Mouse (Mus musculus) neural tube, embryonic 12.5 days (tissue): Measurements from ENCODE around the gene Tmem119. TPM values are rescaled to one million over a fixed set of nuclear protein-coding genes. Genes with fewer than 3 reads are reported as not detected.
"Not testable (repeated sequence)": the region's sequence is repeated elsewhere in the genome, so short reads cannot be mapped to it uniquely, and the experiment has no call there.

Experiments used
- ATAC-seq: fragments of 200-750 bp; cut with Nextera tagmentation; 2 replicates; pipeline ENCODE4 v1.8.0; 2017; ENCODE audit warnings: low read depth, mild to moderate bottlenecking, moderate TSS enrichment, moderate library complexity; ENCODE audit not compliant: low FRiP score
- H3K27ac ChIP-seq: fragments of 300-500 bp; sonication (generic); 2 replicates; pipeline ENCODE4 v1.5.1; 2016
- H3K27me3 ChIP-seq: fragments of 300-500 bp; sonication (generic); replicated peaks from 2 replicates; pipeline ENCODE4 v1.6.1; 2016; ENCODE audit warnings: mild to moderate bottlenecking
- H3K36me3 ChIP-seq: fragments of 300-500 bp; sonication (generic); 2 replicates; pipeline ENCODE4 v1.6.1; 2016; ENCODE audit warnings: mild to moderate bottlenecking
- H3K4me1 ChIP-seq: fragments of 300-500 bp; sonication (generic); 2 replicates; pipeline ENCODE4 v1.6.1; 2016
- H3K4me2 ChIP-seq: fragments of 300-500 bp; sonication (generic); replicated peaks from 2 replicates; pipeline ENCODE4 v1.6.1; 2016; ENCODE audit warnings: mild to moderate bottlenecking
- H3K4me3 ChIP-seq: fragments of 300-500 bp; sonication (generic); 2 replicates; pipeline ENCODE4 v1.5.1; 2016
- H3K9ac ChIP-seq: fragments of 300-500 bp; sonication (generic); 2 replicates; pipeline ENCODE4 v1.6.1; 2016; ENCODE audit warnings: mild to moderate bottlenecking
- H3K9me3 ChIP-seq: fragments of 300-500 bp; sonication (generic); 2 replicates; pipeline ENCODE4 v1.6.1; 2016; ENCODE audit warnings: mild to moderate bottlenecking
- WGBS: fragments of 180-500 bp; shearing (Covaris S2); methylation state at CpG from one replicate; pipeline ENCODE4 v1.1.7; 2016; 5-methylcytosine and 5-hydroxymethylcytosine counted together
- polyA plus RNA-seq: library from polyadenylated mRNA; unstranded; fragments of >200 nt; fragmentation: Nextera tagmentation; extraction: Ambion mirVana; gene quantifications from 2 replicates; pipeline ENCODE4 v1.2.1, GENCODE M21; 2016

Tmem119 gene
- polyA plus RNA-seq, 1 experiment from 2014 or later = 39.3 TPM

DNA sequence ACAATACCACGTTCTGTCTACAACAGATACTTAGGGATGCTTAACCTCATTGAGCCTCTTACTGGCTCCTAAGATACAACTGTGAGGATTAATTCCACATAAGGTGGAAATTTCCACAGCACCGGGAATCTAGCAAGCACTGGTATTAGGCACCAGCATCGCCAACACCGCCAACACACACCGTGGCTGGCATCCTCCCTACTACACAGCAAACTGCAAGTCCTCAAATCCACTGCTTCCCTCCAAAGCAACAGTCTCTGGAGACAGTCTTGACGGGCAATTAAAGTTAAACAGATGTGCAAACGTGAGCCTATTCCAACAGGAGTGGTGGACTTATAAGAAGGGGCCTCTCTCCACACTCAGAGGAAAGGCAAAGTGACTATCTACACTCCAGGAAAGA, 19.1 kb downstream of the Tmem119 start:
- Histone ChIP-seq H3K4me1 (0 out of 2 replicates have a peak, but pooled peaks cover 6% of the 10 kb centered on the region), H3K4me3 (no peak overlapping the region), H3K9ac (no peak overlapping the region), H3K27me3 (no peaks in the 10 kb centered on the region), H3K4me2 (no peak overlapping the region), H3K36me3 (peaks cover 14% of the 10 kb centered on the region), H3K27ac (no peak overlapping the region), H3K9me3 (no peaks in the 10 kb centered on the region)
- no peak for ATAC-seq
- WGBS = 79% methylated on average over 7 of the region's 7 CpGs

DNA sequence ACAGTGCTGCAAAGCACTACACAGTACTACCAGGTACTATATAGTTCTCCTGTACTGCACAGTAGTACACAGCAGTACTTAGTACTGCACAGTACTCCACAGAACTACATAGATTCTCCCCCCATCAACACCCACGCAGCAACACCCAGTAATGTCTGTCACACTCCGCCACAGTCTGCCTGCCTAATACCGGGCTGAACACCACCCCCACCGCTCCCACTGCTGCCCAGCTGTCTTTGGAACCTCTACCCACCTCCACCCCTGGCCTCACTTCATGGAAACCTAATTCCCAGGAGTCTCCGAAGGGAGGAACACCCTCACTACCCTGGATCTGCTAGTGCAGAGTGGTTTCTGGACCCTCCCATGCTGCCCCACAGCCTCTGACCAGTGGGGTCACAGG, 19.6 kb downstream of the Tmem119 start:
- no peak for ATAC-seq
- no peak overlapping the region for H3K4me3 ChIP-seq
- H3K27me3 ChIP-seq = no peaks in the 10 kb centered on the region
- peaks cover 19% of the 10 kb centered on the region for H3K36me3 ChIP-seq
- 0 out of 2 replicates have a peak, but pooled peaks cover 6% of the 10 kb centered on the region for H3K4me1 ChIP-seq
- H3K4me2 ChIP-seq = no peak overlapping the region
- H3K9ac ChIP-seq = no peak overlapping the region
- H3K9me3 ChIP-seq = no peaks in the 10 kb centered on the region
- no peak overlapping the region for H3K27ac ChIP-seq
- WGBS = 88% methylated on average over 5 of the region's 5 CpGs

DNA sequence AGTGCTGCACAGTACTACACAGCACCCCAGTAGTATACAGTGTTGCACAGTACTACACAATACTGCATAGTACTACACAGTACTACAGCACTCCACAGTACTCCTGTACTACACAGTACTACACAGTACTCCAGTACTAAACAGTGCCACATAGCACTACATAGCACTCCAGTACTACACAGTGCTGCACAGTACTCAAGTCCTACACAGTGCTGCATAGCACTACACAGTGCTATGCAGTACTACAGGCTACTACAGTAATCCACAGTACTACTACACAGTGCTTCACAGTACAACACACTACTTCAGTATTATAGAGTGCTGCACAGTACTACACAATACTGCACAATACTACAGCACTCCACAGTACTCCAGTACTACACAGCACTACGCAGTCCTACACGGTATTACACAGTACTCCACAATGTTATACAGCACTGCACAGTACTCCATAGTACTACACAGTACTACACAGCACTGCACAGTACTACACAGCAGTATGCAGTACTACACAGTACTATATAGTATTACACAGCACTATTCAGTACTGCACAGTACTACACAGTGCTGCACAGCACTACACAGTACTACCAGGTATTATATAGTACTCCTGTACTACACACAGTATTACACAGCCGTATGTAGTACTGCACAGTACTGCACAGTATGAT, 20.1 kb downstream of the Tmem119 start:
- 0 out of 2 replicates have a peak, but pooled peaks cover 6% of the 10 kb centered on the region for H3K4me1 ChIP-seq
- H3K9me3 ChIP-seq = no peaks in the 10 kb centered on the region
- no peak for ATAC-seq
- H3K27me3 ChIP-seq = no peaks in the 10 kb centered on the region
- no peak overlapping the region for H3K4me3 ChIP-seq
- no peak overlapping the region for H3K27ac ChIP-seq
- WGBS = 98% methylated on average over 3 of the region's 3 CpGs
- peaks cover 23% of the 10 kb centered on the region for H3K36me3 ChIP-seq
- H3K9ac ChIP-seq = no peak overlapping the region
- H3K4me2 ChIP-seq = no peak overlapping the region

DNA sequence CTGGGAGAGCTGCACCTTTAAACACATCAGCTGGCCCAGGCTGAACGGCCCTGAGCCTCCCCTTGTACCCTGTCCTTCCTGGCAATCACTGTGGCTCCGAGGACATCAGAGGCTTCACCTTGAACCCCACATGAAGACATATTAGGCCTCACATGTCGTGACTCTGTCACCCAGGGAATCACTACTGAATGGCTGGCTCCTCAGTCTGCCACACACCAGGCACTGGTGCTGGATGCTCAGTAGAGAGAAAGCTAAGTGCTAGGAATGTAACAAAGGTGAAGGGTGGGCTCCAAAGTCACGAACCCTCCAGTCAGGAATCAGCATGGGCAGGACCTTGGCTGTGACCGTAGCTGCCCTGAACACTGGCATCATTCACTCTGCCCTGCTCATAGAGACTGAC, 20.7 kb downstream of the Tmem119 start:
- Histone ChIP-seq H3K27ac (no peak overlapping the region), H3K4me1 (0 out of 2 replicates have a peak, but pooled peaks cover 6% of the 10 kb centered on the region), H3K9me3 (no peaks in the 10 kb centered on the region), H3K27me3 (no peaks in the 10 kb centered on the region), H3K9ac (no peak overlapping the region), H3K36me3 (peaks cover 29% of the 10 kb centered on the region), H3K4me2 (no peak overlapping the region), H3K4me3 (no peak overlapping the region)
- ATAC-seq = no peak
- WGBS = 83% methylated on average over 5 of the region's 5 CpGs

DNA sequence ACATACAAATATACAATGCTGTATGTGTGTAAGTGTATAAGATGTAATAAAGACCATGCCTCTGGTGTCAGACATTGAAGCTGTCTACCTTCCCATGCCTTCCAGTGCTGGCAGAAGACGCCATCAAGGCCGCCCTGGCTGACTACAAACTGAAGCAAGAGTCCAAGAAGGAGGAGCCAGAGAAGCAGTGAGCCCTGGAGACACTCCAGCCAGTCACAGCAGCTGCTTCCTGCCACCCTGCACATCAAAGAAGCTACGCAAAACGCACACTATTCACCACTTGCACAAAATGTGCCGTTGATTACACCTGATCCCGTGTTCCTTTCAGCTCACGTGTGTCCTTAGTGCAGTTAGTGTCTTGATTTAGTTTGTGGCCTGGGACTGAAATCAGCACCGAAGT, 22.6 kb downstream of the Tmem119 start:
- H3K4me1 ChIP-seq, ATAC-seq, H3K9me3 ChIP-seq, H3K9ac ChIP-seq, H3K4me2 ChIP-seq, H3K27ac ChIP-seq, H3K4me3 ChIP-seq, H3K27me3 ChIP-seq: not testable (repeated sequence)
- H3K36me3 ChIP-seq = peaks cover 33% of the 10 kb centered on the region
- 91% methylated on average over 8 of the region's 8 CpGs for WGBS

DNA sequence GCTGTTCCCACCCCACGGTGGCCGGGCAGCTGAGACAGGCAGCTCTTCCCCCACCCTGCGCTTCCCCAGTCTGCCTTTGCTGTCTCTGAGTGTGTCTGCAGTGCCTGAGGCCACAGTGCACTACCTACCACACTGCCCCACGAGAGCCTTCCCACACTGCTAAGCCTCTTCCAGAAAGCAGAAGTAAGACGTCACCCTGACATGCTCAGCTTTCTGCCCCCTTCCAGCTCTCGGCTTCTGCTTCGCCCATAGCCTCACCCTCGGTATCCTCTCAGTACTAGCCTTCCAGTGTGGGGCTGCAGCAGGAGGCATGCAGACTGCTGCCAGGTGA, 23.5 kb downstream of the Tmem119 start:
- H3K4me1 ChIP-seq = peaks cover 9% of the 10 kb centered on the region
- 94% methylated on average over 8 of the region's 8 CpGs for WGBS
- H3K27me3 ChIP-seq = no peaks in the 10 kb centered on the region
- peaks cover 33% of the 10 kb centered on the region for H3K36me3 ChIP-seq
- H3K9me3 ChIP-seq = no peaks in the 10 kb centered on the region
- no peak overlapping the region for H3K4me3 ChIP-seq
- no peak overlapping the region for H3K9ac ChIP-seq
- H3K4me2 ChIP-seq = no peak overlapping the region
- H3K27ac ChIP-seq = no peak overlapping the region
- ATAC-seq = no peak

DNA sequence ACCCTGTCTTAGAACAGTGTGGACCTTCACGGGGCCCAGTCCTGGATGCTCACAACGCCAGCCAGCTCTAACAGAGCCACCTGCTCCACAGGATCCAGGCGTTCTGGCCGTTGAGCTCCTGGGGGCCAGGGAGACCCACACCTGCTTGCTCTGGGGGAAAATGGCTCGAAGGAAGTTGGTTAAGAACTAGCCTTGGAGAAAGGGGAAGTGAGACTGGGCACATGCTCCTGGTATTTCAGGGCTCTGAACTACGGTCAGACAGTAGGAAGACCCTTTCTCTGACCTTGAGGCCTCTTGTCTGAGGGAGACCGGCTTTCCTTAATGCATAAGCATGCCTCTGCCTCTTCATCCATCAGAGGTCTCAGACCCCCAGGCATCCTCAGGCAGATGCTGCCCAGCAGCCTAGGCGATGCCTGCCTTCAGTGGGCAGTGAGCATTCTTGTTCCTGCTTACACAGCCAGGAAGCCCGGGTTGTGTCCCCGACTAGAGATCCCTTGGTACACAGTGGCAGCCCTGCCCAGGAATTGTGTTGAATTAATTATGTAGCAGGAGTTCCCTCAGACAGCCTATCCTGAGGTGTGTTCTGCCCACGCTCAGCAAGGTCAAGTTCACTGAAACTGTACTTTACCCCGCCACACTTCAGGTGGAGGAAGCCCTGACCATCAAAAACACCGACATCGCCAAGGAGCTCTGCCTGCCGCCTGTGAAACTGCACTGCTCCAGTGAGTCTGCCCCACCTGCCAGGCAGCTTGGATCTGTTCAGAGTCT, 24.0 kb downstream of the Tmem119 start:
- H3K9me3 ChIP-seq = no peaks in the 10 kb centered on the region
- ATAC-seq = no peak
- H3K4me3 ChIP-seq = no peak overlapping the region
- H3K27ac ChIP-seq = no peak overlapping the region
- 91% methylated on average over 15 of the region's 15 CpGs for whole genome bisulfite sequencing
- H3K36me3 ChIP-seq = peaks cover 33% of the 10 kb centered on the region
- no peaks in the 10 kb centered on the region for H3K27me3 ChIP-seq
- peaks cover 9% of the 10 kb centered on the region for H3K4me1 ChIP-seq
- H3K4me2 ChIP-seq = no peak overlapping the region
- H3K9ac ChIP-seq = no peak overlapping the region

DNA sequence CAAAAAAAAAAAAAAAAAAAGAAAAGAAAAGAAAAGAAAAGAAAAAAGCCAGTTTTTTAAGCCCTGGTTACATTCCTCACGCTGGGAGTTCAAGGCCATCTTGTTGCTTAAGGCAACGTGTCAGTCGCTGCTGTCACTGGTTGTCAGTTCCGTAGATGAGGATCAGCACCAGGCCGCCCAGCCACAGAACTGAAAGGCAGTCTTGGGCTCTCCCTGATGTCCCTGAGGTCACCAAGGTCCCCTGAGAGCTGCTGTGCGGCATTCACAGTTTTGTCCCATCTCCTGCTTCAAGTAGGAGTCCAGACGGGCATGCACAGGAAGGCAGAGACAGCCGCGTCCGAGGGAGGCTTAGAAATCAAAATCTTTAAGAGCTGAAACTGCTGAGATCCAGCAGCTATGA, 24.7 kb downstream of the Tmem119 start:
- peaks cover 33% of the 10 kb centered on the region for H3K36me3 ChIP-seq
- no peak overlapping the region for H3K4me2 ChIP-seq
- H3K9me3 ChIP-seq = no peaks in the 10 kb centered on the region
- H3K9ac ChIP-seq = no peak overlapping the region
- no peaks in the 10 kb centered on the region for H3K27me3 ChIP-seq
- H3K4me3 ChIP-seq = no peak overlapping the region
- 94% methylated on average over 10 of the region's 10 CpGs for WGBS
- ATAC-seq = no peak
- peaks cover 9% of the 10 kb centered on the region for H3K4me1 ChIP-seq
- no peak overlapping the region for H3K27ac ChIP-seq

DNA sequence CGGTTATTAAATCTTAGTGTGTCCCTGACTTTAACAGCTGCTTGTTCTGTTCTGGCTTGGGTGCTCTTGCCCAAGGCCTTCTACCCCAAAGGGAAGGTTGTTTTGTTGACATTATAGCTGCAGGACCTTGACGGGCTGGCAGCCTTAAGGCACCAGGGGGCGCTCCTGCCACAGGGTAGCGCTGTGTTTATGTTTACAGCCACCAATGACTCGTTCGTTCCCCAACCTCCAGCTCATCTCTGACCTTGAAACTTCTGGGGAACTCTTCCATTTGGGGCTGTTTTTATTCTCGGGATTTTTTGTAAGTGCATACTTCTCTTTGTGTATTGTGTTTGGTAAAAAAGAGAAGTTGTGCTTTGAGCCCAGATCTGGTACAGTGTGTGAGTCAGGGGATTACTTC, 26.7 kb downstream of the Tmem119 start:
- Histone ChIP-seq H3K4me2 (peak overlapping the region; percentile 97), H3K36me3 (peaks cover 34% of the 10 kb centered on the region), H3K9me3 (no peaks in the 10 kb centered on the region), H3K9ac (0 out of 2 replicates have a peak overlapping the region, but pooled peaks have one; percentile 73), H3K27ac (no peak overlapping the region), H3K4me3 (peak overlapping the region; percentile 100), H3K4me1 (peaks cover 21% of the 10 kb centered on the region), H3K27me3 (no peaks in the 10 kb centered on the region)
- no peak for ATAC-seq
- 2% methylated on average over 7 of the region's 7 CpGs for WGBS

DNA sequence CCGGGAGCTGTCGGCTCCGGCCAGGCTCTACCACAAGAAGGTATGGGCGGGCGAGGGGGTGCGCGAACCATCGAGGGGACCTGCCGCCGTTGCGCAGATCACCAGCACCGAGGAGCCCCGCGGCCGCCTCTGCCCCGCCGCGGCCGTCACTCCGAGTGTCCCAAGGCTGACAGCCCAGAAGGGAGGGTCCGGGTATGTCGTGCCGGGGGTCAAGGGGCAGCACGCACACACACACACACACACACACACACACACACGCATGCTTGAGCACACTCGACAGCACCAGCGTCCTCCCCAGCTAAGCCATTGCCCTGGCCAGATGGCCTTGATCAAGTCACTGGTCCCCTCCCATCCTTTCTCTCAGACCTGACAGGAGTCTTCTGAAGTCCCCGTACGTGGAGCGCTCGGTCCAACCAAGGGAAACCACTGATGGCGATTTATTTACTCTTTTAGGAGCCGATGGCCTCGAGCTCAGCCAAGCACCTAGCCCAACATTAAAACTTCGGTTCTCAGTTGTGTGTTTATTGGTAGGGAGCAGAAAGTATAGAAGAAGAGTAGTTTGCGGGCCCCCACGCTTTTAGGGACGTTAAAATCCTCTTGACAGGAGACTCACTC, 27.3 kb downstream of the Tmem119 start:
- Histone ChIP-seq H3K9ac (peak overlapping the region; percentile 73), H3K4me2 (peak overlapping the region; percentile 97), H3K4me3 (peak overlapping the region; percentile 100), H3K27ac (no peak overlapping the region), H3K4me1 (peaks cover 21% of the 10 kb centered on the region), H3K9me3 (no peaks in the 10 kb centered on the region), H3K36me3 (peaks cover 37% of the 10 kb centered on the region), H3K27me3 (no peaks in the 10 kb centered on the region)
- ATAC-seq = peak; percentile 51
- WGBS = 2% methylated on average over 35 of the region's 38 CpGs

DNA sequence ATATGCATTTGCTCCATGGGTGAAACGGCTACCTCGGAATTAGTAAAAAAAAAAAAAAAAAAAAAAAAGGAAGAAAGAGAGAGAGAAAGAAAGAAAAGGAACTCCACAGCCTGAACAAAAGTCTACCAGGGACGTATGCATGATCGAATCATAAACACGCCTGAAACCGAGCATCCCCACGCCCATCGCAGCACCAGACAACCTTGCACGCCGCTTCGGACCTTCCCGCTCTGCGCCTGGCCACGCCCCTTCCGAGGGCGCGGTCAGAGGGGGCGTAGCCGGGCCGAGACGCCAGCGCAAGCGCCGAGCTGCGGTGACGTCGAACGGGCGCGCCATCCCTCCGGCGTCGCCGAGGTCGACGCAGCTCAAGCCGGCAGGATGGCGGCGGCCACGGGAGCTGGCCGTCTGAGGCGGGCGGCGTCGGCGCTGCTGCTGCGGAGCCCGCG, 27.8 kb downstream of the Tmem119 start, which contains the start of the genes Sart3 and Iscu:
Gene Sart3, minus strand, starts transcription at position 61 of the 446 bp plus-strand sequence.
Gene Iscu, plus strand, starts transcription at position 299 of the 446 bp plus-strand sequence.
- H3K4me2 ChIP-seq = peak within 1 kb of the TSS; percentile 97
- H3K9me3 ChIP-seq = no peaks in the 10 kb centered on the region
- no peaks in the 10 kb centered on the region for H3K27me3 ChIP-seq
- peak within 1 kb of the TSS; percentile 100 for H3K4me3 ChIP-seq
- H3K36me3 ChIP-seq = peaks cover 40% of the 10 kb centered on the region
- under 1% methylated on average over 49 of the region's 49 CpGs for WGBS
- ATAC-seq = peak; percentile 87
- peak within 1 kb of the TSS; percentile 95 for H3K9ac ChIP-seq
- peak within 1 kb of the TSS; percentile 96 for H3K27ac ChIP-seq
- peaks cover 21% of the 10 kb centered on the region for H3K4me1 ChIP-seq
